Mouse (Mus musculus): Measurements from ENCODE around the gene Gal3st2b. TPM values are rescaled to one million over a fixed set of nuclear protein-coding genes. Genes with fewer than 3 reads are reported as not detected.
"Not testable (repeated sequence)": the region's sequence is repeated elsewhere in the genome, so short reads cannot be mapped to it uniquely, and the experiment has no call there.

Gal3st2b gene
- total RNA-seq, 2 experiments from 2014 or later: 0.15 to 0.33 TPM

DNA sequence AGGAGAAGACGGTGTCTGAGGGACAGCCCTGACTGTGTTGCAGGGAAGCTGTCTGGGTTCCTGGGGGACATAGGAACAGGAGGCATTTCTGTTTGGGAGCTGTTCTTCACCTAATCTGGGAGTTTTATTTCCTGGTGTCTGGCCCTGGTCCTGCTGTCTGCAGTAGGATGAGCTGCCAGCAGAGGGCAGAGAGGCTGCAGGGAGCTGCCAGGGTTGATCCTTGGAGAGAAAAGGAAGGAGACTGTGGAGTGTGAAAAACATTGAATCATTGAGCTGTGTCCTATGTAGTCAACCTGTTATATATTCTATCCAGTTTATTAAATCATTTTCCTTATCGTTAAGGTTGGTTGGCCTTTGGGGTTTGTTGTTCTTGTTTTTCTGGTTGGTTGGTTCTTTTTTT, 62.8 kb downstream of the Gal3st2b start:
- DNase-seq: not testable (repeated sequence)

GRCm38 (mm10) chr1:93986167-93986566, 68.1 kb downstream of the Gal3st2b start:
- no peak for DNase-seq

- no peak for DNase-seq
Observed at GRCm38 (mm10) chr1:93988786-93989185, 70.7 kb downstream of the Gal3st2b start.

- not testable (repeated sequence) for DNase-seq
Observed at GRCm38 (mm10) chr1:93990209-93990608, 72.1 kb downstream of the Gal3st2b start, which contains the start of gene Gal3st2c. Gene Gal3st2c (plus strand): TSS chr1:93990509.

GRCm38 (mm10) chr1:93991068-93991467, 73.0 kb downstream of the Gal3st2b start:
- not testable (repeated sequence) for DNase-seq

- not testable (repeated sequence) for DNase-seq
Observed at GRCm38 (mm10) chr1:93991491-93991890, 73.4 kb downstream of the Gal3st2b start.

Other genes starting within 250 kb of the Gal3st2b start
- gene Bok, start 232.7 kb upstream of the Gal3st2b start, total RNA-seq (2021): 10 to 100 TPM; 17.4 to 21.0 TPM
- gene Atg4b, start 166.8 kb upstream of the Gal3st2b start, total RNA-seq (2021): 10 to 100 TPM; 62.2 to 75.5 TPM
- gene Thap4, start 163.4 kb upstream of the Gal3st2b start, total RNA-seq (2021): 10 to 100 TPM; 46.0 to 51.7 TPM
- gene Dtymk, start 116.4 kb upstream of the Gal3st2b start, total RNA-seq (2021): 10 to 100 TPM; 72.3 to 76.9 TPM
- gene Ing5, start 114.3 kb upstream of the Gal3st2b start, total RNA-seq (2021): 10 to 100 TPM; 15.2 to 17.9 TPM
- 10 to 100 TPM; 33.5 to 48.8 TPM for gene D2hgdh, start 93.4 kb upstream of the Gal3st2b start, total RNA-seq (2021)
- gene Gal3st2, start 57.0 kb upstream of the Gal3st2b start, total RNA-seq (2021): under 1 TPM; 0.21 to 0.36 TPM
- under 1 TPM; 0.12 to 0.15 TPM for gene Gal3st2c, start 72.2 kb downstream of the Gal3st2b start, total RNA-seq (2021)
- gene Neu4, start 102.1 kb downstream of the Gal3st2b start, total RNA-seq (2021): not detected
- under 1 TPM in 1 of 2 experiments, not detected in 1; 0.15 TPM for gene Pdcd1, start 134.2 kb downstream of the Gal3st2b start, total RNA-seq (2021)